Mouse (Mus musculus) testis, postnatal 10 days (tissue): ENCODE results near the gene Lclat1.
"Not testable (repeated sequence)": the region's sequence is repeated elsewhere in the genome, so short reads cannot be mapped to it uniquely, and the experiment has no call there.

Experiments
- DNase-seq: peaks from one replicate; pipeline ENCODE4 v3.0.0; 2021; ENCODE audit warnings: low spot score

Lclat1 gene

GRCm38 (mm10) chr17:73136562-73137484 is 29.0 kb downstream of the Lclat1 start:
- DNase-seq = no peak

DNA sequence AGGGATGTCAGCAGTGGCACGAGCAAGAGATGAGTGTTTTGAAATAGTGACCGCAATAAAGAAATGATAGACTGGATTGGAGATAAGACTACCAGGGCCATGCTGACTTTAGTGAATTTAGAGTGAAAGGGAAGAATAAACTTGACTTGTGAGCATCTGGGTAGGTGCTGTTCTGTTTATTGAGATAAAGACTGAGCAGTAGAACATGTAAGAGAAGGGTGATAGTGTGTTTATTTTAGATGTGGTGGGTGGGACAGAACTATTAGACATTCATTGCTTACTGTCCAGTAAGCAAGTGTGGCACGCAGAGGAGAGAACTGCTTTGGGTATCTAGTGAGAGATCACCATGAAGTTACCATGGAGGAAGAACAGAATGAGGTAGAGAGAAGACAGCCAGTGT is 30.4 kb downstream of the Lclat1 start:
- DNase-seq = no peak

GRCm38 (mm10) chr17:73142029-73142428 is 34.2 kb downstream of the Lclat1 start:
- no peak for DNase-seq

GRCm38 (mm10) chr17:73142445-73142844 is 34.7 kb downstream of the Lclat1 start:
- no peak for DNase-seq

DNA sequence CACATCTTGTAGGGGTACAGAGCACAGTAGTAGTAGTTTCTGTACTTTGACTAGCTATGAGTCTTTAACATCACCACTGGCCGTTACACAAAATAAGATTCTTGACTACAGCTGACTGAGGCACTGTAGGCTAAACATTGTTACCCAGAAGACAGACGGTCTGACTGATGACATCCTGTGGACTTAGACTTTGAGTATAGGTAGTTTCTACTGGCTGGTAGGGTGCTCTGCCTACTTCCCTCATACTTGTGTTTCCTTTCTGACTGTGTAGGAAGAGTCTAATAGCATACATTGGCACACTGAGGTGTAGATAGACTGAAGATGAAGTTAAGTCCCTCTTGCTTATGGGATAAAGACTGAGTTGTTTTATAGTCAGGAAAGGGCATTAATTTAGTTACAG is 37.6 kb downstream of the Lclat1 start:
- no peak for DNase-seq

- DNase-seq = no peak
These were observed 40.8 kb downstream of the Lclat1 start for GRCm38 (mm10) chr17:73148607-73149006.

GRCm38 (mm10) chr17:73152790-73153525 is 45.2 kb downstream of the Lclat1 start:
- not testable (repeated sequence) for DNase-seq

- no peak for DNase-seq
These were observed 45.9 kb downstream of the Lclat1 start for GRCm38 (mm10) chr17:73153672-73154071.

- DNase-seq = no peak
These were observed 48.8 kb downstream of the Lclat1 start for GRCm38 (mm10) chr17:73156606-73157005.

DNA sequence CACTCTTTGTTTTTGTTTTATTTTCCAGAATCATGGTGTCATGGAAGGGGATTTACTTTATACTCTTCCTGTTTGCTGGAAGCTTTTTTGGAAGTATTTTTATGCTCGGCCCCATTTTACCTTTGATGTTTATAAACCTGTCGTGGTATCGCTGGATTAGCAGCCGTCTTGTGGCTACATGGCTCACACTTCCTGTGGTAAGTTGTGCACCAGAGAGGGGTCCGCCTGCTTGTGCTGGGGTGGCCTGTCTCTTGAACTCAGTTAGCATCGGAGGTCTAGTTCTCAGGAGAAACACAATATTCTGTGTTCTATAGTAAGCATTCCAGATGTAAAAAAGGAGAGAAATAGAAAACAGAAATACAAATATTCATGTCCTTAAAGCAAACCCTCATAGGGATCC is 54.0 kb downstream of the Lclat1 start:
- no peak for DNase-seq

GRCm38 (mm10) chr17:73162445-73163208 is 54.8 kb downstream of the Lclat1 start:
- DNase-seq = no peak

- DNase-seq = no peak
These were observed 55.8 kb downstream of the Lclat1 start for GRCm38 (mm10) chr17:73163597-73163996.

DNA sequence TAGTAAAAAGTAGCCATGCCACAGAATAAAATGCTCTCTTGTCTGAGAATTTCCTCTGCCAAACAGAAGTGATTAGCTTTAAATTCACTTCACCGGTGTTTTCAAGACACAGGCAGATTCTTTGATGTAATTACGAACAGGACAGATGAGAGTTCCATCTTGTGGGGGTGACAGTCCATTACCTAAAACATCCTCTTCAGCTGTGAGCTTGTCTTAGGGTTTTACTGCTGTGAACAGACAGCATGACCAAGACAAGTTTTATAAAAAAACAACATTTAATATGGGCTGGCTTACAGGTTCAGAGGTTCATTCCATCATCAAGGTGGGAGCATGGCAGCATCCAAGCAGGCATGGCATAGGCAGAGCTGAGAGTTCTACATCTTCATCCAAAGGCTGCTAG is 56.3 kb downstream of the Lclat1 start:
- DNase-seq = no peak

GRCm38 (mm10) chr17:73169461-73169860 is 61.7 kb downstream of the Lclat1 start:
- DNase-seq = no peak

DNA sequence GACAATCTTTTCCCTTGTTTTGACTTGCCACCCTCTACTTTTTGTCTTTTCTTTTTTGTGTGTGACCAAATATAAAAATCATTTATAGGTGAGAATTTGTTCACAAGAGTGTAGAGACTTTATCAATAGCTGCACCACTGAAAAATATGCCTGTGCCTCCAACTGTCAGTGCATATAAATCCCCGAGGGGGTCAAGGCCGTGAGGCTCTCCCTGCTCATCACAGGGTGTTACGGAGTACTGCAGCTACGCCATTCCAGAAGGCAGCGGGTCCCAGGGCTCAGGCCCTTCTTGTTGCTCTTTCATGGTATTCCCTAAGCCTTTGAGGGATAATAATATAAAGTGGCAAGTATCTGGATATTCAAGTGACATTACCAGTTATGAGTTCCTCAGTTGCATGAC is 62.4 kb downstream of the Lclat1 start:
- DNase-seq = no peak

GRCm38 (mm10) chr17:73174083-73174562 is 66.3 kb downstream of the Lclat1 start:
- peak; percentile 81 for DNase-seq

- DNase-seq = no peak
These were observed 67.9 kb downstream of the Lclat1 start for GRCm38 (mm10) chr17:73175720-73176119.

- DNase-seq = no peak
These were observed 69.3 kb downstream of the Lclat1 start for GRCm38 (mm10) chr17:73177079-73177478.

DNA sequence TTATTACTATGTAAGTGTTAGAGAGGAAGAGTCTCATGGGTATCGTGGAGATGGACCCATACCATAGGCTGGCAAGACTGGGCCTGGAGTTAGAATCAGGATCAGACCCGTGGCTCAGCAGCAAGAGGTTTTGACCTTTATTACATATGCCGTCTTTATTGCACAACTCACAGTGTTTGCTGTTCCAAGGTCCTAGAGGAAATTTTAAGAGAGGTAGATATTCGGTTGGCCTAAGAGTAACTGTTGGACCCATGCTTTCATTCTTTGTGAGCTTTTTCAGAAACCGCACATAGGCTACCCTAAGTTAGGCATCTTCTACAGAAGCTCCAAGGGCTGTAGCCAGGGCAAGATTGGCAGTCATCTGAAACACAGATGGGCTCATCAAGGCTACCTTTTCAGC is 79.1 kb downstream of the Lclat1 start:
- DNase-seq = no peak

- DNase-seq = no peak
These were observed 86.4 kb downstream of the Lclat1 start for GRCm38 (mm10) chr17:73194146-73194545.

- no peak for DNase-seq
These were observed 86.8 kb downstream of the Lclat1 start for GRCm38 (mm10) chr17:73194575-73194974.

DNA sequence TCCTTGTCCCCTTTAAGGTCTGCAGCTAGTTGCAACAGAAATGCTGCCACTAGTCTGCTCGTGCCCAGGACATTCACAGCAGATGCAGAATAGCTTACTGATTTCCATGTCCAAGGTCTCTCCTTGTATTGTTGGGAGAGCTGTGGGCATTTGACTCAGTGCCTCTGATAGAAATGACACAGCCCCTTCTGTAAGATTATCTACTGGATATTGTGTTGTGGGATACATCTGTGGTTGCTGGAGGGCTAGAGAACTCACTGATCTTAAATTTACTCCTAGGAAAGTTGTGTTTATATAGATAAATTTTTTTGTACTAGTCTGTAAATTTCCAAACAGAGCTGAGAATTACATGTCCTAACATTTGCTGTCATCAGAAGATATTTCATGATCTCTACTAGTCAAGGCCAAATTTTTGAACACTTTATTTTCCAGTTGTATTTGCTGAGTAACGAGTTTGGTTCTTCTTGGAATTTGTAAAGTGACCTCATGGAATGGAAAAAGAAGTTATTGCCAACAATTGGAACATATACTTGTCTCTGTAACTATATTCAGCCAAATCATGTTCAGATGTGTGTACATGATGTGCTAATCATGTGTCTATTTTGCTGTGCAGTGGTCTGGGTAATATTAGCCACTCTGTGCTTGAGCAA is 87.4 kb downstream of the Lclat1 start:
- no peak for DNase-seq
